Mouse (Mus musculus) liver, embryonic 13.5 days (tissue): ENCODE measurements around the gene Erich2. TPM values are rescaled to one million over a fixed set of nuclear protein-coding genes. Genes with fewer than 3 reads are reported as not detected.
A peak's percentile ranks its signal among the peaks of the same experiment; 100 is the strongest.

ENCODE experiments used
- ATAC-seq: fragments of 200-750 bp; cut with Nextera tagmentation; 2 replicates; pipeline ENCODE4 v1.8.0; 2017; ENCODE audit warnings: low read depth, mild to moderate bottlenecking, moderate number of reproducible peaks, moderate library complexity
- DNase-seq: peaks from one replicate; pipeline ENCODE4 v3.0.0; 2022
- H3K27ac ChIP-seq: fragments of 300-500 bp; sonication (generic); 2 replicates; pipeline ENCODE4 v1.5.1; 2015; ENCODE audit warnings: moderate library complexity, mild to moderate bottlenecking, inconsistent platforms
- H3K27me3 ChIP-seq: fragments of 300-500 bp; sonication (generic); 2 replicates; pipeline ENCODE4 v1.6.1; 2015; ENCODE audit warnings: mild to moderate bottlenecking, inconsistent platforms
- H3K36me3 ChIP-seq: fragments of 300-500 bp; sonication (generic); 2 replicates; pipeline ENCODE4 v1.6.1; 2015; ENCODE audit warnings: mild to moderate bottlenecking, inconsistent platforms
- H3K4me1 ChIP-seq: fragments of 300-500 bp; sonication (generic); replicated peaks from 2 replicates; pipeline ENCODE4 v1.6.1; 2015; ENCODE audit warnings: inconsistent platforms
- H3K4me2 ChIP-seq: fragments of 300-500 bp; sonication (generic); 2 replicates; pipeline ENCODE4 v1.6.1; 2015; ENCODE audit warnings: inconsistent platforms, mild to moderate bottlenecking, moderate library complexity
- H3K4me3 ChIP-seq: fragments of 300-500 bp; sonication (generic); replicated peaks from 2 replicates; pipeline ENCODE4 v1.5.1; 2015; ENCODE audit warnings: mild to moderate bottlenecking, inconsistent platforms
- H3K9ac ChIP-seq: fragments of 300-500 bp; sonication (generic); 2 replicates; pipeline ENCODE4 v1.6.1; 2015; ENCODE audit warnings: mild to moderate bottlenecking, inconsistent platforms
- H3K9me3 ChIP-seq: fragments of 300-500 bp; sonication (generic); replicated peaks from 2 replicates; pipeline ENCODE4 v1.6.1; 2016; ENCODE audit warnings: inconsistent platforms
- WGBS: fragments of 180-500 bp; shearing (Covaris S2); methylation state at CpG from one replicate; pipeline ENCODE4 v1.1.7; 2015; ENCODE audit not compliant: insufficient replicate concordance; 5-methylcytosine and 5-hydroxymethylcytosine counted together
- polyA plus RNA-seq: library from polyadenylated mRNA; unstranded; fragments of >200 nt; fragmentation: Nextera tagmentation; extraction: Ambion mirVana; gene quantifications from 2 replicates; pipeline ENCODE4 v1.2.1, GENCODE M21; 2015

Erich2 gene
- polyA plus RNA-seq, 1 experiment from 2014 or later = not detected

GRCm38 (mm10) chr2:70550671-70551070 lies 42.1 kb downstream of the Erich2 start:
- no peaks in the 10 kb centered on the region for H3K4me1 ChIP-seq
- DNase-seq (no peak), ATAC-seq (no peak)
- H3K9me3 ChIP-seq = no peaks in the 10 kb centered on the region
- no peak overlapping the region for H3K9ac ChIP-seq
- no peak overlapping the region for H3K27ac ChIP-seq
- H3K4me2 ChIP-seq = no peak overlapping the region
- no peaks in the 10 kb centered on the region for H3K27me3 ChIP-seq
- 48% methylated on average over 6 of the region's 6 CpGs for WGBS
- H3K36me3 ChIP-seq = no peaks in the 10 kb centered on the region
- H3K4me3 ChIP-seq = no peak overlapping the region

GRCm38 (mm10) chr2:70551446-70551845 lies 42.8 kb downstream of the Erich2 start:
- Histone ChIP-seq H3K9me3 (no peaks in the 10 kb centered on the region), H3K4me2 (no peak overlapping the region), H3K36me3 (no peaks in the 10 kb centered on the region), H3K9ac (no peak overlapping the region), H3K27ac (no peak overlapping the region), H3K4me1 (no peaks in the 10 kb centered on the region), H3K27me3 (no peaks in the 10 kb centered on the region), H3K4me3 (no peak overlapping the region)
- no peak for ATAC-seq
- DNase-seq = no peak
- 56% methylated on average over 2 of the region's 2 CpGs for WGBS

- H3K4me1 ChIP-seq = no peaks in the 10 kb centered on the region
These were observed 43.5 kb downstream of the Erich2 start for GRCm38 (mm10) chr2:70552067-70552598.

GRCm38 (mm10) chr2:70552772-70553171 lies 44.2 kb downstream of the Erich2 start, which contains the start of gene Gad1:
Gene Gad1, plus strand, starts transcription at chr2:70553072.
- Histone ChIP-seq H3K4me1 (no peaks in the 10 kb centered on the region), H3K9me3 (no peaks in the 10 kb centered on the region), H3K4me3 (no peak within 1 kb of the TSS), H3K4me2 (no peak within 1 kb of the TSS), H3K27me3 (peaks cover under 1% of the 10 kb centered on the region; the same call in 1 of the 2 replicates), H3K27ac (no peak within 1 kb of the TSS), H3K36me3 (no peaks in the 10 kb centered on the region), H3K9ac (no peak within 1 kb of the TSS)
- 35% methylated on average over 4 of the region's 4 CpGs for WGBS
- DNase-seq (no peak), ATAC-seq (no peak)

More at GRCm38 (mm10) chr2:70552067-70552598, 43.5 kb downstream of the Erich2 start:
- no peak overlapping the region for H3K27ac ChIP-seq
- H3K4me2 ChIP-seq = no peak overlapping the region
- ATAC-seq = no peak
- 63% methylated on average over 15 of the region's 15 CpGs for WGBS
- H3K4me3 ChIP-seq = no peak overlapping the region
- DNase-seq = no peak
- no peaks in the 10 kb centered on the region for H3K27me3 ChIP-seq
- H3K36me3 ChIP-seq = no peaks in the 10 kb centered on the region
- H3K9ac ChIP-seq = no peak overlapping the region
- H3K9me3 ChIP-seq = no peaks in the 10 kb centered on the region

- no peak overlapping the region for H3K27ac ChIP-seq
- no peaks in the 10 kb centered on the region for H3K9me3 ChIP-seq
- ATAC-seq (no peak), DNase-seq (no peak)
- no peak overlapping the region for H3K9ac ChIP-seq
- no peak overlapping the region for H3K4me2 ChIP-seq
- H3K4me1 ChIP-seq = no peaks in the 10 kb centered on the region
- H3K27me3 ChIP-seq = peaks cover 6% of the 10 kb centered on the region
- no peaks in the 10 kb centered on the region for H3K36me3 ChIP-seq
- WGBS = 65% methylated on average over 3 of the region's 3 CpGs
- no peak overlapping the region for H3K4me3 ChIP-seq
These were observed 45.2 kb downstream of the Erich2 start for GRCm38 (mm10) chr2:70553826-70554225.

GRCm38 (mm10) chr2:70558112-70558842 lies 49.7 kb downstream of the Erich2 start:
- peak; percentile 41 for DNase-seq
- Histone ChIP-seq H3K9ac (no peak overlapping the region), H3K36me3 (no peaks in the 10 kb centered on the region), H3K27me3 (peaks cover 50% of the 10 kb centered on the region), H3K9me3 (no peaks in the 10 kb centered on the region), H3K4me3 (no peak overlapping the region), H3K4me2 (no peak overlapping the region), H3K27ac (no peak overlapping the region), H3K4me1 (peaks cover 3% of the 10 kb centered on the region; the same call in 1 of the 2 replicates)
- 8% methylated on average over 17 of the region's 18 CpGs for WGBS
- no peak for ATAC-seq

- DNase-seq (no peak), ATAC-seq (no peak)
- WGBS = 14% methylated on average over 24 of the region's 24 CpGs
- Histone ChIP-seq H3K9me3 (no peaks in the 10 kb centered on the region), H3K4me2 (no peak overlapping the region), H3K9ac (no peak overlapping the region), H3K27ac (no peak overlapping the region), H3K4me1 (peaks cover 3% of the 10 kb centered on the region; the same call in 1 of the 2 replicates), H3K36me3 (no peaks in the 10 kb centered on the region), H3K4me3 (no peak overlapping the region), H3K27me3 (peaks cover 57% of the 10 kb centered on the region)
These were observed 50.3 kb downstream of the Erich2 start for GRCm38 (mm10) chr2:70558843-70559451.

- Histone ChIP-seq H3K9ac (no peak overlapping the region), H3K4me3 (no peak overlapping the region), H3K27me3 (peaks cover 63% of the 10 kb centered on the region), H3K4me1 (peaks cover 3% of the 10 kb centered on the region; the same call in 1 of the 2 replicates), H3K9me3 (no peaks in the 10 kb centered on the region), H3K36me3 (no peaks in the 10 kb centered on the region), H3K27ac (no peak overlapping the region), H3K4me2 (no peak overlapping the region)
- ATAC-seq = no peak
- 2% methylated on average over 13 of the region's 13 CpGs for WGBS
- peak; percentile 29 for DNase-seq
These were observed 50.9 kb downstream of the Erich2 start for GRCm38 (mm10) chr2:70559520-70559919.

GRCm38 (mm10) chr2:70561077-70561795 lies 52.6 kb downstream of the Erich2 start:
- no peak for ATAC-seq
- peaks cover 80% of the 10 kb centered on the region for H3K27me3 ChIP-seq
- 2% methylated on average over 29 of the region's 29 CpGs for WGBS

GRCm38 (mm10) chr2:70562011-70562491 lies 53.4 kb downstream of the Erich2 start:
- WGBS = 3% methylated on average over 40 of the region's 42 CpGs
- Histone ChIP-seq H3K4me3 (no peak overlapping the region), H3K4me2 (peak overlapping the region; percentile 17; the same call in 1 of the 2 replicates), H3K9me3 (no peaks in the 10 kb centered on the region), H3K9ac (no peak overlapping the region), H3K27ac (no peak overlapping the region), H3K4me1 (peaks cover 3% of the 10 kb centered on the region; the same call in 1 of the 2 replicates), H3K27me3 (peaks cover 88% of the 10 kb centered on the region), H3K36me3 (no peaks in the 10 kb centered on the region)
- ATAC-seq = no peak
- no peak for DNase-seq

More at GRCm38 (mm10) chr2:70561077-70561795, 52.6 kb downstream of the Erich2 start:
- H3K4me2 ChIP-seq = no peak overlapping the region
- no peaks in the 10 kb centered on the region for H3K9me3 ChIP-seq
- H3K36me3 ChIP-seq = no peaks in the 10 kb centered on the region
- DNase-seq = no peak
- no peak overlapping the region for H3K4me3 ChIP-seq
- peaks cover 3% of the 10 kb centered on the region; the same call in 1 of the 2 replicates for H3K4me1 ChIP-seq
- H3K9ac ChIP-seq = no peak overlapping the region
- no peak overlapping the region for H3K27ac ChIP-seq

GRCm38 (mm10) chr2:70562611-70562980 lies 54.0 kb downstream of the Erich2 start:
- Histone ChIP-seq H3K36me3 (no peaks in the 10 kb centered on the region), H3K9me3 (no peaks in the 10 kb centered on the region), H3K4me1 (peaks cover 3% of the 10 kb centered on the region; the same call in 1 of the 2 replicates), H3K4me3 (no peak overlapping the region), H3K9ac (no peak overlapping the region), H3K4me2 (no peak overlapping the region), H3K27me3 (peaks cover 94% of the 10 kb centered on the region), H3K27ac (no peak overlapping the region)
- ATAC-seq = no peak
- DNase-seq = no peak
- WGBS = 3% methylated on average over 24 of the region's 34 CpGs
